Mouse (Mus musculus): ENCODE measurements at regions not wholly inside any gene's neighbourhood (a gene's known extent, or its start where the extent isn't known, plus 50 kb on each side); places are given as distances from the start of the nearest gene placed in this dataset.
"Not testable (repeated sequence)": the region's sequence is repeated elsewhere in the genome, so short reads cannot be mapped to it uniquely, and the experiment has no call there.

- TF ChIP-seq CTCF (IDR thresholded peaks at IDR 0.05); POLR2A (IDR thresholded peaks at IDR 0.05; ENCODE audit: insufficient read depth, low read depth, low read length); EP300 (IDR thresholded peaks at IDR 0.05; ENCODE audit: insufficient read depth, low read depth, low read length): not testable (repeated sequence)
Measured at GRCm38 (mm10) chr3:155962496-155962895, 599.1 kb upstream of the Negr1 start.

Data from heart, adult 2 months (tissue).